Mouse (Mus musculus) small intestine, adult 2 months (tissue): ENCODE results near the gene Cisd3.

ENCODE experiments used
- CTCF ChIP-seq: fragments of 200-500 bp; IDR thresholded peaks from 2 replicates; pipeline ENCODE4 v1.5.1; 2012; ENCODE audit warnings: low read depth, mild to moderate bottlenecking, control low read depth, inconsistent platforms, low read length, moderate library complexity, mixed read lengths; ENCODE audit not compliant: insufficient replicate concordance, insufficient read length; ENCODE audit errors: extremely low read depth
- POLR2A ChIP-seq: fragments of 200-500 bp; IDR thresholded peaks from 2 replicates; pipeline ENCODE4 v1.6.1; 2012; ENCODE audit warnings: low read depth, mild to moderate bottlenecking, control low read depth, inconsistent platforms, low read length, moderate library complexity

GRCm38 (mm10) chr11:97728311-97728710, 42.7 kb downstream of the Cisd3 start:
- TF ChIP-seq CTCF: no peak
- TF ChIP-seq POLR2A: no peak
